Mouse (Mus musculus) midbrain, postnatal 0 days (tissue): ENCODE results near the gene Ubxn4. TPM values are rescaled to one million over a fixed set of nuclear protein-coding genes. Genes with fewer than 3 reads are reported as not detected.

Experiments
- ATAC-seq: fragments of 200-750 bp; cut with Nextera tagmentation; 2 replicates; pipeline ENCODE4 v1.8.0; 2017; ENCODE audit warnings: moderate number of reproducible peaks, mild to moderate bottlenecking, moderate TSS enrichment, moderate library complexity; ENCODE audit not compliant: low FRiP score
- DNase-seq: peaks from one replicate; pipeline ENCODE4 v3.0.0-alpha.2; 2015; ENCODE audit warnings: low spot score
- H3K27ac ChIP-seq: fragments of 300-500 bp; sonication (generic); 2 replicates; pipeline ENCODE4 v1.5.1; 2014; ENCODE audit warnings: low read depth, mild to moderate bottlenecking, low read length, mixed read lengths
- H3K27me3 ChIP-seq: fragments of 300-500 bp; sonication (generic); 2 replicates; pipeline ENCODE4 v1.6.1; 2014; ENCODE audit warnings: low read length, control low read depth, mixed read lengths; ENCODE audit not compliant: insufficient read depth
- H3K36me3 ChIP-seq: fragments of 300-500 bp; sonication (generic); 2 replicates; pipeline ENCODE4 v1.6.1; 2014; ENCODE audit warnings: low read length, control low read depth, mixed read lengths; ENCODE audit not compliant: insufficient read depth
- H3K4me1 ChIP-seq: fragments of 300-500 bp; sonication (generic); 2 replicates; pipeline ENCODE4 v1.6.1; 2014; ENCODE audit warnings: mild to moderate bottlenecking, control low read depth, antibody characterized with exemption, low read length, mixed read lengths; ENCODE audit not compliant: insufficient read depth
- H3K4me2 ChIP-seq: fragments of 300-500 bp; sonication (generic); 2 replicates; pipeline ENCODE4 v1.6.1; 2014; ENCODE audit warnings: low read depth, mild to moderate bottlenecking, low read length, mixed read lengths; ENCODE audit not compliant: poor library complexity, severe bottlenecking
- H3K4me3 ChIP-seq: fragments of 300-500 bp; sonication (generic); 2 replicates; pipeline ENCODE4 v1.5.1; 2014; ENCODE audit warnings: low read depth, mild to moderate bottlenecking, low read length, moderate library complexity
- H3K9ac ChIP-seq: fragments of 300-500 bp; sonication (generic); replicated peaks from 2 replicates; pipeline ENCODE4 v1.6.1; 2014; ENCODE audit warnings: mild to moderate bottlenecking, low read length, moderate library complexity, mixed read lengths; ENCODE audit not compliant: poor library complexity, severe bottlenecking
- H3K9me3 ChIP-seq: fragments of 300-500 bp; sonication (generic); 2 replicates; pipeline ENCODE4 v1.6.1; 2016; ENCODE audit warnings: low read length, control low read depth
- CTCF ChIP-seq: IDR thresholded peaks from 2 replicates; pipeline ENCODE4 v1.5.1; 2016; ENCODE audit warnings: antibody characterized with exemption, mild to moderate bottlenecking
- WGBS: fragments of 180-500 bp; shearing (Covaris S2); extraction: QIAGEN DNeasy Blood & Tissue Kit; methylation state at CpG from one replicate; pipeline ENCODE4 v1.1.7; 2014; 5-methylcytosine and 5-hydroxymethylcytosine counted together
- polyA plus RNA-seq: library from polyadenylated mRNA; unstranded; fragments of >200 nt; fragmentation: Nextera tagmentation; extraction: Ambion mirVana; gene quantifications from 2 replicates; pipeline ENCODE4 v1.2.1, GENCODE M21; 2015
- total RNA-seq: library from RNA; depleted of rRNA; stranded (reverse); fragments of >200 nt; gene quantifications from 2 replicates; pipeline ENCODE4 v1.2.3, GENCODE M21; 2014; rRNA removed

Gene Ubxn4
- total RNA-seq: 39.5 and 79.8 TPM in 2 replicates
- 73.6 and 84.3 TPM in 2 replicates for polyA plus RNA-seq

DNA sequence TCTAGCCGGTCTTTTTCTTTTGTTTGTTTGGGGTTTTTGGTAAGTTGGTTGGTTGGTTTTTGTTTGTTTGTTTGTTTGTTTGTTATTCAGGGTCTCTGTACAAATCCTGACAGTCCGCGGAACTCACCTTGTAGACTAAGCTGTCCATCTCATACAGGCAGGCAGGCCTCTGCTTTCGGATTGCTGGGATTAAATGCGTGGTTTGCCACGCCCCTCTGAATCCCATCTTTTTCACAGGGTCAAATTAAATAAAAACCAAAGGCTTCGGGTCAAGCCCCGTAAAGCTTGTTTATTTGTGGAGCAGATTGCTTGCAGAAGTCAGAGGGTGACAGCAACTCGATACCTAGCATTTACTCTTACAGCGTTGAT lies at the start of gene Ubxn4:
TSS of gene Ubxn4 (plus strand) at position 338 of the 369 bp plus-strand sequence.
- 6% methylated on average over 10 of the region's 10 CpGs for WGBS
- peak within 1 kb of the TSS; percentile 81 for H3K9ac ChIP-seq
- H3K27ac ChIP-seq: peak within 1 kb of the TSS; percentile 92
- H3K36me3 ChIP-seq: no peaks in the 10 kb centered on the region
- no peak for DNase-seq
- H3K4me1 ChIP-seq: peaks cover 6% of the 10 kb centered on the region; the same call in 1 of the 2 replicates
- ATAC-seq: peak; percentile 39
- peak within 1 kb of the TSS; percentile 77 for H3K4me3 ChIP-seq
- peak within 1 kb of the TSS; percentile 94 for H3K4me2 ChIP-seq
- H3K27me3 ChIP-seq: no peaks in the 10 kb centered on the region
- no peaks in the 10 kb centered on the region for H3K9me3 ChIP-seq
- TF ChIP-seq CTCF: no peak

DNA sequence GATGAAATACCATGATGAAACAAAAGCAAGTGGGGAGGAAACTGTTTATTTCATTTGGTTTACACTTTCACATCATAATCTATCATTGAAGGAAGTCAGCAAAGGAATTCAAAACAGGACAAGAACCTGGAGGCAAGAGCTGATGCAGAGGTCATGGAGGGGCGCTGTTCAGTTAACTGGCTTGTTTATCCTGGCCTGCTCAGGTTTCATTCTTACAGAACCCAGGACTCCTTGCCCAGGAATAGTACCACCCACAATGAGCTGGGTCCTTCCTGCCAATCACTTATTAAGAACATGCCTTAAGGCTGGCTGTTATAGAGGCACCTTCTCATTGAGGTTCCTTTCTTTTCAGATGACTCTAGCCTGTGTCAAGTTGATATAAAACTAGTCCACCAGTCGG lies 49.8 kb upstream of the Ubxn4 start:
- no peak for DNase-seq
- no peaks in the 10 kb centered on the region for H3K27me3 ChIP-seq
- WGBS: 86% methylated on average over 2 of the region's 2 CpGs
- H3K4me2 ChIP-seq: no peak overlapping the region
- no peak overlapping the region for H3K9ac ChIP-seq
- no peak overlapping the region for H3K4me3 ChIP-seq
- H3K36me3 ChIP-seq: peaks cover 19% of the 10 kb centered on the region
- no peaks in the 10 kb centered on the region for H3K9me3 ChIP-seq
- TF ChIP-seq CTCF: no peak
- H3K4me1 ChIP-seq: no peaks in the 10 kb centered on the region
- ATAC-seq: no peak
- H3K27ac ChIP-seq: no peak overlapping the region

DNA sequence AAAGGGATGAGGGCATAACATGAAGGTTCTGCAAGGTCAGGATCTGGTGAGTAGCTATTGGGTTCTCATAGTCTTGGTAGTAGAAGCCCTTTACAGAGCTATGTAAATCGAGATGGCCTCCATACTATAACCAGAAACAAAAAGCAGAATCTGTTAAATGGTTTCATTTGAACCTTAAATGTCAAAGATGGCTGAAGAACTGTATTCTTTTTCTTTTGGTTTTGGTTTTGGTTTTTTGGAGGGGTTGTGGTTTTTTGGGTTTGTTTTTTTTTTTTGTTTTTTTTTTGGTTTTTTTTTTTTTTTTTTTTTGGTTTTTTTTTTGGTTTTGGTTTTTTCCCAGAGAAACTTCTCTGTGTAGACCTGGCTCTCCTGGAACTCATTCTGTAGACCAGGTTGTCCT lies 46.4 kb upstream of the Ubxn4 start:
- no peaks in the 10 kb centered on the region for H3K9me3 ChIP-seq
- TF ChIP-seq CTCF: no peak
- ATAC-seq: no peak

DNA sequence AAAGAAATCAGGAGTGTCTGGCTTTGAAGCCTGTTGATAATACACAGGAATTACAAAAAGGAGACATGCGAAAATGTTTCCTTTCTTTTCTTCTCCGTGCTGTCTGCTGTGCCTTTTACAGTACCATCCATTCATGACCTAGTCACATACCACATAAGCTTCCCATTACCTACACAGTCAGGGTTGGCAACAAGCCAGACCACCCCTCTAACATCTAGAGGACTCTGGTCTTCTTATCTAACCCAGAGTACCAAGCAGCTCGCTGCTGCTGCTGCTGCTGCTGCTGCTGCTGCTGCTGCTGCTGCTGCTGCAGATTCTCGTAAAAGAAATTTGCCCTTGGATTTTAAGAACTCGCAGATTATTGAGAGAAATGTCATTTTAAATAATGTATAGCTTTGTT lies 30.5 kb upstream of the Ubxn4 start:
- Histone ChIP-seq H3K4me3 (no peak overlapping the region), H3K4me1 (no peaks in the 10 kb centered on the region), H3K9me3 (no peaks in the 10 kb centered on the region), H3K9ac (no peak overlapping the region), H3K36me3 (peaks cover 15% of the 10 kb centered on the region), H3K27me3 (no peaks in the 10 kb centered on the region), H3K27ac (no peak overlapping the region), H3K4me2 (no peak overlapping the region)
- TF ChIP-seq CTCF: no peak
- no peak for ATAC-seq
- WGBS: 82% methylated on average over 5 of the region's 5 CpGs
- peak; percentile 17 for DNase-seq

More for the DNA sequence above, 46.4 kb upstream of the Ubxn4 start:
- WGBS: 96% methylated on average over 1 of the region's 1 CpGs
- H3K9ac ChIP-seq: no peak overlapping the region
- peaks cover 19% of the 10 kb centered on the region for H3K36me3 ChIP-seq
- no peaks in the 10 kb centered on the region for H3K27me3 ChIP-seq
- H3K4me2 ChIP-seq: no peak overlapping the region
- no peak for DNase-seq
- H3K27ac ChIP-seq: no peak overlapping the region
- no peak overlapping the region for H3K4me3 ChIP-seq
- H3K4me1 ChIP-seq: no peaks in the 10 kb centered on the region

DNA sequence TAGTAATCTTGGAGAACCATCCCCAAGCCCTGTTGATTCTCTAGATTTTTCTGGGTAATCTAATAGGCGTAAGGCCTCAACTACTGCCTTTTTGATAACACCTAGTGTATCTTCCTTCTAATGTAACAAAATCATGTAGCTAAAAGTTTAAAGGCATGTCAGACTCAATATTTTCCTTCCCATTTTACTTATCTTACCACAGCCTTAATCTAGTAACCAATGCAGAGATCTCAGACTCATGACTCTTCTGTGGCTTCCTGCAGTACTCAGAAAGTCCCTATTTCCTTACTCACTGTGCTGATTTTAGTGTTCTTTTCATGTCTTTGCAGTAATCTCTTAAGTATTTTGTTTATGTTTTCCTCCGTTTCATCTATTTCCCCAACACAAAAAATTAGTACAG lies 21.9 kb upstream of the Ubxn4 start:
- no peak for TF ChIP-seq CTCF
- H3K27me3 ChIP-seq: no peaks in the 10 kb centered on the region
- no peak overlapping the region for H3K9ac ChIP-seq
- no peak for DNase-seq
- H3K27ac ChIP-seq: no peak overlapping the region
- no peak overlapping the region for H3K4me2 ChIP-seq
- H3K36me3 ChIP-seq: peaks cover 24% of the 10 kb centered on the region
- no peaks in the 10 kb centered on the region for H3K4me1 ChIP-seq
- H3K9me3 ChIP-seq: no peaks in the 10 kb centered on the region
- H3K4me3 ChIP-seq: no peak overlapping the region
- ATAC-seq: no peak
- WGBS: 95% methylated on average over 2 of the region's 2 CpGs

DNA sequence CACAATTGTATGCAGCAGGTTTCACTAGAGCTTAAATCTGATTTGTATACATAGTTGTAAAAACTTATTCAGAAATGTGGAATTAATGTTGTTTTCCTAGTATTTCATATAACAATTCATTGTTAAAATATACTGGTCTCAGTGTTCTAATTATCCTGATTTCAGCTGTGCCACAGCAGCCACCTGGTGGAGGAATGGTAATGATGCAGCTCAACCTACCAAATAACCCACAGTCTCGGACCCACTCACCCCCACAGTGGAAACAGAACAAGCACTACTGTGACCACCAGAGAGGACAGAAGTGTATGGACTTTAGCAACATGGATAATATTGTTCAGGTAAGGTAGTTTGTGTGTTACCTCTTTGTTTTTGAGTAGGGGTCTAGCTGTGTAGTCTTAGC lies 20.5 kb upstream of the Ubxn4 start:
- Histone ChIP-seq H3K4me1 (no peaks in the 10 kb centered on the region), H3K9ac (no peak overlapping the region), H3K27me3 (no peaks in the 10 kb centered on the region), H3K4me2 (no peak overlapping the region), H3K36me3 (peaks cover 24% of the 10 kb centered on the region), H3K4me3 (no peak overlapping the region), H3K27ac (no peak overlapping the region), H3K9me3 (no peaks in the 10 kb centered on the region)
- WGBS: 71% methylated on average over 1 of the region's 1 CpGs
- peak; percentile 76 for TF ChIP-seq CTCF
- DNase-seq: peak; percentile 21
- ATAC-seq: no peak
